Mouse (Mus musculus): ENCODE results near the gene Cand2.

Gene Cand2

DNA sequence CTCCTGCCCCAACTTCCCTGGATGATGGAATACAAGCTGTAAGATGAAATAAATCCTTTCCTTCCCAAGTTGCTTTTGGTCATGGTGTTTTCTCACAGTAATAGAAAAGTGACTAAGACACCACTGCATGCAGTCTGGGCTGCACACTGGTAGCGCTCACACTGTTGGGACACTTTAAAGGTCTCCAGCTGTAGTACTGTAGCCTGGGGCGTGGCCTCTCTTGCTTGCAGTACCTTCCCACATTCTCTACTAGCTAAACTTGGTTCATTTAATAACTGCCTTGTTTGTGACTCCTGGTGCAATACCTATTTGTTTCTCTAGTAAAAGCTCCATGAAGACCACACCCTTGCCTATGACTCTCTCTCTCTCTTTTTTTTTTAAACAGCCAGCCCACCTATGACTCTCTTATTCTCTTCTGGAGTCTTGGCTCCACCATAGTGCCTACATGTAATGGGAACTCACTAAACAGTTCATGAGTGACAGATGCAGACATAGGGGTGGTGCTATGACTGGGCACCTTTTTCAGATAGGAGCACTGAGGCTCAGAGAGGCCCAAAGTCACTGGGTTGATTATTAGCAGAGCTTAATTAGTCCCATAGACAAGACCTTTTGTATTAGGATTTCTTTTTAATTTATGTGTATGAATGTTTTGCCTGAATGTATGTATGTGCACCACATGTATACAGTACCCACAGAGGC lies 58.0 kb downstream of the Cand2 start:
- no peak for DNase-seq (ENCODE audit: low spot score)

DNA sequence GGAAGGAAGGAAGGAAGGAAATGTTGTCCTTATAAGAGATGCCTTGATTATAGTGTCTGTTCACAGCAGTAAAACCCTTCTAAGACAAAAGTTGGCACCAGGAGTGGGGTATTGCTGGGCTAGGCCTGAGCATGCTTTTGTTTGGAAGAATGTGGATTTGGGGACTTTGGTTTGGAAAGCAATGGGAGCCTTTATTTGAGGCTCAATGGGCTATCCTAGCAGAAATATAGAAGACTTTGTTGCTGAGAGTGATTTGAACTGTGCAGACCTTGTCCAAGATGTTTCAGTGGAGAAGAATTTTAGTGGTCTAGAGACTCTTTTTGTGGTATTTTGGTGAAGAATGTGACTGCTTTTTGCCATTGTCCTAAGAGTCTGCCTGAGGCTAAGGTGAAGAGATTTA lies 59.5 kb downstream of the Cand2 start:
- DNase-seq (ENCODE audit: low spot score): no peak

DNA sequence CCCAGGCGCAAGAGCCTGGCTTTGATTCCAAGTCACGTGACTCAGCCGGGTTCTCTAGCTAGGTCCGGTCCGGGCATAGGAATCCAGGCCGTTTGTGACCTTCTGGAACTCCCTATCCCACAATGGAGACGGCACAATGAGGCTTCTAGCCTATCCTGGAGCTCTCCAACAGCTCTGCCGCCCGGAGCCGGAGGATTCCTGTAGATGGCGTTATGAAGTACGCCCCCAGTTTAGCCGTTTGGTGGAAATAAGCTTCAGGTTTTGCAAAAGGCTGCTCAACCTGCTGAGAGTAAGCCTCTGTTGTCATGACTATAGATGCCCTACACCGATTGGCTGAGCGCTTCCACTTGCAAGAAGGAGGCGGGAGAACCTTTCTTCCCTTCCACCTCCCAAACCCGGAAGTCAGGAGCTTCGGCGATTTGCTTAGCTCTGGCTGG lies 63.8 kb downstream of the Cand2 start, which contains the start of gene Efcab12:
Gene Efcab12, minus strand, starts transcription at position 252 of the 437 bp plus-strand sequence.
- peak; percentile 78 for DNase-seq (ENCODE audit: low spot score)

DNA sequence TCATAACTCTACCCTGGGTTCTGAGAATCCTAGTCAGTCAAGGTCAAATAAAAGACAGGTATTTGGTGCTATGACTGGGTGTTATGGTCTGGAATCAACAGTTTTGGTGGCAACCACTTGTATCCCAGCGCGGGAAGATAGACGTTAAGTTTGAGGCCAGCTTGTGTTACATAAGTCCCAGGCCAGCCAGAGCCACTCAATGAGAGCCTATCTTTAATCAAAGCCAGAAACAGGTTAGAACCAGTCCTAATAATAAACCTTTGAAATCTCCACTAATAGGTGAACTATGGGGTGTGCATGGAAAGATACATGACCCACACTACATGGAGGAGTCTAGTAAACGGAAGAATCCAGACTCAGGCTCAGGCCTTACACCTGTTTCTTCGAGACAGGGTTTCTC lies 64.4 kb downstream of the Cand2 start:
- no peak for DNase-seq (ENCODE audit: low spot score)

DNA sequence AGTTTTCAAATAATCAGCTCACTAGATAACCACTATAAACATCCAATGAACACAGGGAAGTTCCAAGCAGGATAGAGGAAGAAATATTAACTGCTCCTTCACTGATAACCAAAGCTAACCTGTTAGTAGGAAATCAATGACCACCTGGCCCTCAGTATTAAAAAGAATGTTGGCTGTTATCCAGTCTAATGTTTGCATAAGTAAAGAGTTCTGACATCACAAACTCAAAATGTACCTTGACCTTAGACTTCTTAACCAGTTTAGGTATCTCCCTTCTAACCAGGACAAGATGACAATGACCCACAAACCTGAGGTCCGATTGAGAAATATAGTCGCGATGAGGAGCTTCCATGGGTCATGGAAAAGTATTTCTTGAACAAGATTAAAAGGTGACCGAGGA lies 70.7 kb downstream of the Cand2 start:
- DNase-seq (ENCODE audit: low spot score): no peak

DNA sequence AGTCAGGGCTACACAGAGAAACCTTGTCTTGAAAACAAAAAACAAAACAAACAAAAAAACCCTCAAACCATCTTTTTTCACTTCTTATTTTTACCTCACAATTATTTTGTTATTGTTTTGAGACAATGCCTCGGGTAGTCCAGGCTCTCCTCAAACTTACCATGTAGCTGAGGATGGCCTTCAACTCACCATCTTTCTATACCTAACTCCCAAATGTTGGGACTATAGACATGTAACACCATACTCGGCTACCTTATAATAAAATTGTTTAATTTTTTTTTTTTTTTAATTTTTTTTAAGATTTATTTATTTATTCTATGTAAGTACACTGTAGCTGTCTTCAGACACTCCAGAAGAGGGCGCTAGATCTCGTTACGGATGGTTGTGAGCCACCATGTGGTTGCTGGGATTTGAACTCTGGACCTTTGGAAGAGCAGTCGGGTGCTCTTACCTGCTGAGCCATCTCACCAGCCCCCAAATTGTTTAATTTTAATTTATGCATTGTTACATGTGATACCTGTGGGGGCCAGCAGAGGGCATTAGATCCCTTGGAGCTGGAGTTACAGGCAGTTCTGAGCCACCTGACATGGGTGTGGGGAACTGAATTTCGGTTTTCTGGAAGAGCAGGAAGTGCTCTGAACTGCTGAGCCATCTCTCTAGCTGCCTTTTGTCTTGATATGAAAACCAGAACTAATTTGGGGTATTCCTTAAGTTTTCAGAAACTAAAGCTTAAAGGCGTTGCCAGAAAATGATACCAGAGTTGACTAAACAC lies 72.5 kb downstream of the Cand2 start:
- DNase-seq (ENCODE audit: low spot score): no peak

DNA sequence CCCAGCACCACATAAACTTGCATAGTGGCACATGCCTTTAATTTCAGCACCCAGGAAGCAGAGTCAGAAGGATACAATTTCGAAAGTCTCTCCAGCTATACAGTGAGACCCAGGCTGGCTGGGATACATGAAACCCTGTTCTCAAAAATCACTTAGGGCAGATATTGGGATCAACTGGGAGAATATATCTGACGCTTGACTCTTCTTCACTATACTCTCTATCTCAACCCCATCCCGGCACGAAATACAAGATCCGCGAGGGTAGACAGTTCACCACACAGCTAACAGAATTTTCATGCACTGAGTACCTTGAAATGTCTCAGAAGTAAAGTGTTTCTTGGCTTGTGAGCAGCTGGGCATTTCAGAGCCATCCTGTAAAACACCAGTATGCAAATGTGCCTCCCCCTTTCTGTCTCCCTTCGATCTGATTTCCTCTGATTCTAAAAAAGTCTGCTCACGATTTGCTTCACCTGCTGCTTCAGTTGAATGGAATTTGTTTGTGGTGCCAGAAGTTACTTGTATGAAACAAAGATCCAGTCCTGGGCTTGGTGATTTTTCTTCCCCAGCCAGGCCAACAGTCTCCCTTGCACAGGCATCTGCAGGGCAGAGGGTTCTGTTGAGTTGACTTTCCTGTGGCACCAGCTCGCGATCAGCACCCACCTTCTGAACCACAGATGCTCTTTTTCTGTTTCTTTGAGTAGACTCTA lies 74.4 kb downstream of the Cand2 start:
- DNase-seq (ENCODE audit: low spot score): no peak

DNA sequence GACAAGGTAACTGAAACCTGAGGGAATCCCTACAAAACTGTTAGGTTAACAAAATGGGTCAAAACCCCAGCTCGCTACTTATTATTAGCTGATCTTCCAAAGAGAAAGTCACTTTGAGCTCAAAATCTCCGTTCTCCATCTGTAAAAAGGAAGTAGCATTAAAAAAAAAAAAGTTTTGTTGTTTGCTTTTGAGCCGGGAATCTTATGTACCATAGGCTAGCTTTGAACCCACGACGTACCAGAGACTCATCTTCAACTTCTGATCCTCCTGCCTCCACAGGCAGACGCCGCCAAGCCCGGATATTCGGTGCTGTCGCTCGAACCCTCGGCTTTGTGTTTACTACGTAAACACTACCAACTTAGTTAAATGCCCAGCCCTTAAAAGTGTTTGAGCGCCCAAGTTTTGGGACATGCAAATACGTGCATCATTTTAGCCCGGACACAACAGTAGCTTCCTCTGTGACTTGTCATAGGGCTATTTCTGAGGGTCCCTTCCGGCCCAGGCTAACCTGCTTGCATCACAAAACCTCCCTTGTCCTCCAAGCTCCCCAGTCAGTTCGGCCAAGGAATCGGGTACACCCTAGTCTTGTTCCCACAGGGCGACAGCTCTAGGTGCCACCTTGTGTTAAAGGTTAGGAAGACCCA lies 78.2 kb downstream of the Cand2 start:
- no peak for DNase-seq (ENCODE audit: low spot score)

DNA sequence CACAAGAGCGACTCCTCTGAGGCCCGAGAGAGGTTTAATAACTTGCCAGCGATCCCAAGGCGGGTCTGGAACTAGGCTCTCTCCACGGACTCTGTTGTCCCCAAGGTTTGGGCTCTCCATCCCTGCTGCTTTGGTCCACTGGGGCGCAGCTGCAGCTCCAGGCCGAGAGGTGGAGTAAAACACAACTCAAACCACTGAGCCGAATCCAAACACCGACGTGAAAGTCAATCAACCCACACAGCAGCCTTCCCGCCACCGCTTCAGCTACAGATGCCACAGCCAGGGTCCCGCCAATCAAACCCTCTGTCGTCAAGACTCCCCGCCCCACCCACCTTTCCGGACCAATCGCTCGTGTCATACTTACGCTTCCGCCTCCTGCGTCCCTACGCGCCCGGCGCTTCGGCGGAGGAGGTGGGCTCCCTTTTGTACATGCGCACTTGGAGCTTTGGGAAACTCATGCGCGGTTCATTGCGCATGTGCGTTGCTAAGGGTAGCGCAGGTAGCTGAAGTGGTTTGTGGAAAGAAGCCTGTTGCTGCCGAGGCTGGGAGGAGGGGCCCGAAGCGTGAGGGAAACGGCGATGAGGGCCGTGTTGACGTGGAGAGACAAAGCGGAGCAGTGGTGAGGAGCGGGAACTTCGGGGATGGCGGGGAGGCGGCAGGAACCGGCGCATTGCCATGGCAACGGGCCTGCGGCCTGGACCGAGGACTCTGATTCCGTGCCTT lies 78.9 kb downstream of the Cand2 start, which contains the start of the genes Mbd4 and Ift122:
Gene Mbd4, minus strand, starts transcription at position 281 of the 723 bp plus-strand sequence.
Gene Ift122, plus strand, starts transcription at position 380 of the 723 bp plus-strand sequence.
- DNase-seq (ENCODE audit: low spot score): peak; percentile 99

DNA sequence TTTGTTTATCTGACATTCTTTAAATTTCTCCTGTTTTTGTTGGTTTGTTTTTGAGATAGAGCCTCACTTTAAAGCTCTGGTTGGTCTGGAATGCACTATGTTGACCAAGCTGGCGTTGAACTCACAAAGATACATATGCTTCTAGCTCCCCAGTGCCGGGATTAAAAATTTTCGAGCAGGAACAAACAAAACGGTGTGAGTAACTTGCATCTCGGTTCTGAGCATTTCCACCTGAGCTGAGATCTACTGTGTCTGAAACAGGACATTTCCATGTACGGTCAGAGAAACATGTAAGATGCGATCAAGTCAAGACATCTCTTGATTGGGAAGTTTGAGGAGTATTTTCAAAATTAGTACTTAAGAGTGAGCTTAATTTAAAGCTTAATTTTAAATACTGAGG lies 79.6 kb downstream of the Cand2 start:
- DNase-seq (ENCODE audit: low spot score): no peak

DNA sequence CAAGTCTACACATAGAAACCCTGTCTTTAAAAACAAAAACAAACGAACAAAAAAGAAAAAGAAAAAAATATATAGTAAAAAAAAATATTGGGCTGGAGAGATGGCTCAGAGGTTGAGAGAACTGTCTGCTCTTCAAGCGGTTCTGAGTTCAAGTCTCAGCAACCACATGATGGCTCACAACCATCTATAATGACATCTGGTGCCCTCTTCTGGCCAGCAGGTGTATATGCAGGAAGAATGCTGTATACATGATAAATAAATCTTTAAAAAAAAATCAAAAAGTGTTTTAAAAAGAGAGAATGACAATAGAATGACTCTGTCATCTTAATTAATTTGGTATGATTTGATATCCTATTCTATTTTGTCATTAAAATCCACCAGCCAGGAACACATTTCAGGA lies 80.1 kb downstream of the Cand2 start:
- no peak for DNase-seq (ENCODE audit: low spot score)
